Mouse (Mus musculus): ENCODE measurements around the gene Dner.

DNA sequence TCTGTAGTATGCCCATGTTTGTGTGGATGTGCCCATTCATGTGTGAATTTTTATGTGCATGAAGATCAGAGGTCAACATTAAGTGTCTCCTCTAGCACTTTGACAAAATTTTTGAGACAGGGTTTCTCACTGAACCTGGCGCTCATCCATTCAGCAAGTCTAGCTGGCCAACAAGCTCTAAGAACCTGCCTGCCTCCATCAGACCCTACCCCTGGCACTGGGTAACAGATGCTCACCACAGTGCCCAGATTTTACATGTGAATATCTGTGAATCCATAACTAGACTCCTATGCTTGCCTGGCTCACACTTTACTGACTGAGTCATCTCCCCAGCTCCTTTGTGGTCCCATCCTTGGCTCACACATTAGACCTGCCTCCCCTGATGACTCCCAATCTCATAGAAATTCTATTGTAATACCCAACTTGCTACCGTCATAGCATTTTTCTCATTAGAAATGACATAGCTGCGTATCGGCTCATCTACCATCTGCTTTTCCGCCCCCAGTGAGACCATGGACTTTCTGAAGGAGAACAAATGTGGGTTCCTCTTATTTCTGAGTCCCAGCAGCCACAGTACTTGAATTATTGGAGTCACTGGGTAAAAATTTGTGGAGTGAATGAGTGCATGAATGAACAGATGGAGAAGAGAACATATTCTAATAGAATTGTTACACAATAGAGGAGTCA lies 231.9 kb downstream of the Dner start:
- no peak for TF ChIP-seq MAFK (IDR thresholded peaks at IDR 0.05; ENCODE audit: insufficient read depth, low read depth, low read length)
- TF ChIP-seq CHD2 (IDR thresholded peaks at IDR 0.05; ENCODE audit: low read depth, low read length), result no peak
- no peak for TF ChIP-seq ZNF384 (IDR thresholded peaks at IDR 0.05; ENCODE audit: low read depth, low read length)
- no peak for TF ChIP-seq HCFC1 (IDR thresholded peaks at IDR 0.05; ENCODE audit: borderline replicate concordance, insufficient read depth, low read length)
- no peak for TF ChIP-seq ZC3H11A (IDR thresholded peaks at IDR 0.05; ENCODE audit: borderline replicate concordance, low read depth, low read length)

Data from ES-E14 (cell line).